Mouse (Mus musculus): ENCODE results near the gene Gcnt7.

GRCm38 (mm10) chr2:172484696-172485370 lies 26.4 kb upstream of the Gcnt7 start:
- TF ChIP-seq POLR2A (IDR thresholded peaks at IDR 0.05; ENCODE audit: borderline replicate concordance, low read depth, low read length): no peak
- TF ChIP-seq CTCF (IDR thresholded peaks at IDR 0.05; ENCODE audit: low read depth, low read length): no peak

Measured in bone marrow macrophage, adult 2 months (primary cell).